Mouse (Mus musculus) brown adipose tissue, adult 24 weeks (tissue): ENCODE data around the gene B3galt5. TPM values are rescaled to one million over a fixed set of nuclear protein-coding genes. Genes with fewer than 3 reads are reported as not detected.

Source experiments
- H3K27ac ChIP-seq: fragments of 200-500 bp; replicated peaks from 2 replicates; pipeline ENCODE4 v1.5.1; 2012; ENCODE audit warnings: low read depth, mild to moderate bottlenecking, low read length
- H3K4me1 ChIP-seq: fragments of 200-500 bp; 2 replicates; pipeline ENCODE4 v1.6.1; 2012; ENCODE audit warnings: low read length, mixed read lengths; ENCODE audit not compliant: control insufficient read depth, insufficient read depth, insufficient read length
- H3K4me3 ChIP-seq: fragments of 200-500 bp; 2 replicates; pipeline ENCODE4 v1.5.1; 2012; ENCODE audit warnings: low read depth, mild to moderate bottlenecking, low read length, moderate library complexity; ENCODE audit not compliant: insufficient read depth
- polyA plus RNA-seq: library from polyadenylated mRNA; stranded (reverse); fragments of >200 nt; gene quantifications from 2 replicates; pipeline ENCODE4 v1.2.4, GENCODE M21; 2012; ENCODE audit not compliant: missing spikeins, insufficient read depth, insufficient read length

B3galt5 gene
- polyA plus RNA-seq, 1 experiment = not detected

GRCm38 (mm10) chr16:96230411-96230810 is 5.2 kb upstream of the B3galt5 start:
- Histone ChIP-seq H3K27ac (no peak overlapping the region), H3K4me1 (no peaks in the 10 kb centered on the region), H3K4me3 (no peak overlapping the region)

- H3K27ac ChIP-seq = no peak overlapping the region
- H3K4me1 ChIP-seq = no peaks in the 10 kb centered on the region
- H3K4me3 ChIP-seq = no peak overlapping the region
These were observed 4.3 kb upstream of the B3galt5 start for GRCm38 (mm10) chr16:96231251-96231650.

- no peak overlapping the region for H3K4me3 ChIP-seq
- H3K4me1 ChIP-seq = no peaks in the 10 kb centered on the region
- H3K27ac ChIP-seq = no peak overlapping the region
These were observed 3.6 kb upstream of the B3galt5 start for GRCm38 (mm10) chr16:96231974-96232373.

GRCm38 (mm10) chr16:96233996-96234395 is 1.6 kb upstream of the B3galt5 start:
- Histone ChIP-seq H3K4me3 (no peak overlapping the region), H3K4me1 (no peaks in the 10 kb centered on the region), H3K27ac (no peak overlapping the region)

GRCm38 (mm10) chr16:96244496-96244895 is 8.9 kb downstream of the B3galt5 start:
- Histone ChIP-seq H3K4me3 (no peak overlapping the region), H3K4me1 (no peaks in the 10 kb centered on the region), H3K27ac (no peak overlapping the region)

- Histone ChIP-seq H3K27ac (no peak overlapping the region), H3K4me3 (no peak overlapping the region)
These were observed 14.0 kb downstream of the B3galt5 start for GRCm38 (mm10) chr16:96249635-96250034.

GRCm38 (mm10) chr16:96252146-96252545 is 16.5 kb downstream of the B3galt5 start:
- Histone ChIP-seq H3K4me3 (no peak overlapping the region), H3K4me1 (no peaks in the 10 kb centered on the region), H3K27ac (no peak overlapping the region)

More at GRCm38 (mm10) chr16:96249635-96250034, 14.0 kb downstream of the B3galt5 start:
- no peaks in the 10 kb centered on the region for H3K4me1 ChIP-seq

GRCm38 (mm10) chr16:96258429-96258828 is 22.8 kb downstream of the B3galt5 start:
- Histone ChIP-seq H3K4me1 (no peaks in the 10 kb centered on the region), H3K4me3 (no peak overlapping the region), H3K27ac (no peak overlapping the region)

- Histone ChIP-seq H3K4me3 (no peak overlapping the region), H3K4me1 (no peaks in the 10 kb centered on the region), H3K27ac (no peak overlapping the region)
These were observed 36.1 kb downstream of the B3galt5 start for GRCm38 (mm10) chr16:96271736-96272135.

- H3K27ac ChIP-seq = no peak overlapping the region
These were observed 37.5 kb downstream of the B3galt5 start for GRCm38 (mm10) chr16:96272929-96273619.

GRCm38 (mm10) chr16:96276596-96276995 is 41.0 kb downstream of the B3galt5 start:
- no peaks in the 10 kb centered on the region for H3K4me1 ChIP-seq
- H3K4me3 ChIP-seq = no peak overlapping the region
- no peak overlapping the region for H3K27ac ChIP-seq

More at GRCm38 (mm10) chr16:96272929-96273619, 37.5 kb downstream of the B3galt5 start:
- Histone ChIP-seq H3K4me3 (no peak overlapping the region), H3K4me1 (no peaks in the 10 kb centered on the region)

GRCm38 (mm10) chr16:96278491-96279224 is 43.1 kb downstream of the B3galt5 start:
- no peak overlapping the region for H3K4me3 ChIP-seq
- no peaks in the 10 kb centered on the region for H3K4me1 ChIP-seq
- H3K27ac ChIP-seq = no peak overlapping the region

GRCm38 (mm10) chr16:96280719-96281605 is 45.4 kb downstream of the B3galt5 start:
- no peak overlapping the region for H3K4me3 ChIP-seq
- no peak overlapping the region for H3K27ac ChIP-seq
- H3K4me1 ChIP-seq = no peaks in the 10 kb centered on the region

GRCm38 (mm10) chr16:96282566-96282965 is 47.0 kb downstream of the B3galt5 start:
- H3K4me1 ChIP-seq = no peaks in the 10 kb centered on the region

GRCm38 (mm10) chr16:96291885-96292284 is 56.3 kb downstream of the B3galt5 start:
- H3K27ac ChIP-seq = no peak overlapping the region
- no peaks in the 10 kb centered on the region for H3K4me1 ChIP-seq
- H3K4me3 ChIP-seq = no peak overlapping the region

More at GRCm38 (mm10) chr16:96282566-96282965, 47.0 kb downstream of the B3galt5 start:
- Histone ChIP-seq H3K27ac (no peak overlapping the region), H3K4me3 (no peak overlapping the region)
